Mouse (Mus musculus) heart, embryonic 14.5 days (tissue): ENCODE measurements at regions not wholly inside any gene's neighbourhood (a gene's known extent, or its start where the extent isn't known, plus 50 kb on each side); places are given as distances from the start of the nearest gene placed in this dataset.

ENCODE experiments used
- ATAC-seq: fragments of 200-750 bp; cut with Nextera tagmentation; 2 replicates; pipeline ENCODE4 v1.8.0; 2017; ENCODE audit warnings: low read depth, moderate TSS enrichment; ENCODE audit not compliant: insufficient number of reproducible peaks, insufficient read depth, low FRiP score
- H3K27ac ChIP-seq, 2 experiments: fragments of 200-500 bp in 1 of 2; fragments of 300-500 bp in 1 of 2; sonication (generic) in 1 of 2; replicated peaks in 1 of 2; 2 replicates each; pipeline ENCODE4 v1.5.1; 2012 to 2014; ENCODE audit warnings: low read depth in 2 of 2, low read length in 2 of 2, control low read depth in 1 of 2, mild to moderate bottlenecking in 1 of 2, mixed read lengths in 1 of 2; ENCODE audit not compliant: control insufficient read depth in 1 of 2, insufficient read depth in 1 of 2
- H3K27me3 ChIP-seq: fragments of 300-500 bp; sonication (generic); 2 replicates; pipeline ENCODE4 v1.6.1; 2014; ENCODE audit warnings: mild to moderate bottlenecking, low read length, control low read depth; ENCODE audit not compliant: control insufficient read depth, insufficient read depth
- H3K36me3 ChIP-seq: fragments of 300-500 bp; sonication (generic); 2 replicates; pipeline ENCODE4 v1.6.1; 2014; ENCODE audit warnings: mild to moderate bottlenecking, control low read depth, low read length, mixed read lengths; ENCODE audit not compliant: control insufficient read depth, insufficient read depth
- H3K4me1 ChIP-seq, 2 experiments: fragments of 200-500 bp in 1 of 2; fragments of 300-500 bp in 1 of 2; sonication (generic) in 1 of 2; 2 replicates each; pipeline ENCODE4 v1.6.1; 2012 to 2014; ENCODE audit warnings: low read length in 2 of 2, control low read depth in 1 of 2, mixed read lengths in 1 of 2; ENCODE audit not compliant: control insufficient read depth in 2 of 2, insufficient read depth in 2 of 2
- H3K4me2 ChIP-seq: fragments of 300-500 bp; sonication (generic); 2 replicates; pipeline ENCODE4 v1.6.1; 2014; ENCODE audit warnings: mild to moderate bottlenecking, low read length
- H3K4me3 ChIP-seq, 2 experiments: fragments of 200-500 bp in 1 of 2; fragments of 300-500 bp in 1 of 2; sonication (generic) in 1 of 2; 2 replicates each; pipeline ENCODE4 v1.5.1; 2012 to 2014; ENCODE audit warnings: low read length in 2 of 2, mild to moderate bottlenecking in 2 of 2, control low read depth in 1 of 2, low read depth in 1 of 2, moderate library complexity in 1 of 2; ENCODE audit not compliant: control insufficient read depth in 1 of 2, insufficient read depth in 1 of 2
- H3K9ac ChIP-seq: fragments of 300-500 bp; sonication (generic); 2 replicates; pipeline ENCODE4 v1.6.1; 2014; ENCODE audit warnings: mild to moderate bottlenecking, low read length
- H3K9me3 ChIP-seq: fragments of 300-500 bp; sonication (generic); 2 replicates; pipeline ENCODE4 v1.6.1; 2016; ENCODE audit warnings: low read length, control low read depth; ENCODE audit not compliant: control insufficient read depth
- WGBS: fragments of 180-500 bp; shearing (Covaris S2); extraction: QIAGEN DNeasy Blood & Tissue Kit; methylation state at CpG from one replicate; pipeline ENCODE4 v1.1.7; 2014; 5-methylcytosine and 5-hydroxymethylcytosine counted together

DNA sequence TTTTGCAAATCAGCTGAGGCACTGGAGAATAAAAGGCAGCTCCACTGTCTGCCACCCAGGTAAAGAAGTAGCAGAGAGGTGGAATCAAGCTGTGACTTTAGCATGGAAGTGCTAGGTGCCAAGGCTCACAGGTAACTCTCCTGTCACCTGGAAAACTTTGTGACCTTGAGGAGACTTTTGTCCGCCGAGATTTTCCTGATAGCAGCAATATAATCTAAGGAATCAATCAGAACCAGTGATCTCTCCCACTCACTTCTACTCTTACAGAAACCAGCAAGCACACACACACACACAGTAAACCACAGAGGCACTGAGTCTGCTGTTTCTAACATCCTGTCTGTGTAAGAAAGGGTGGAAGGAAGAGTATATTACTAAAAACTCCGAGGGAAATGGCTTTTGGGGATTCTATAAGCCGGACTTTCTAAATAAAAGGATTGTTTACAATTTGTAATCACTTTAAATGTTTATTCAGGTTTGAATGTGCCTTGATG, 206.6 kb upstream of the Nmur2 start:
- 34% methylated on average over 4 of the region's 4 CpGs for WGBS
- no peak for ATAC-seq
- Histone ChIP-seq H3K36me3 (no peaks in the 10 kb centered on the region), H3K4me2 (no peak overlapping the region), H3K4me3 (no peak overlapping the region), H3K9ac (no peak overlapping the region), H3K27me3 (no peaks in the 10 kb centered on the region), H3K4me1 (no peaks in the 10 kb centered on the region; a peak in 1 of 4 replicates), H3K9me3 (no peaks in the 10 kb centered on the region), H3K27ac (no peak overlapping the region)

- H3K36me3 ChIP-seq = no peaks in the 10 kb centered on the region
- H3K4me3 ChIP-seq = no peak overlapping the region
- no peak overlapping the region for H3K27ac ChIP-seq
- no peak for ATAC-seq
- H3K4me1 ChIP-seq = no peaks in the 10 kb centered on the region; a peak in 1 of 4 replicates
- H3K9ac ChIP-seq = no peak overlapping the region
- 53% methylated on average over 5 of the region's 5 CpGs for WGBS
- no peaks in the 10 kb centered on the region for H3K9me3 ChIP-seq
- no peak overlapping the region for H3K4me2 ChIP-seq
- H3K27me3 ChIP-seq = no peaks in the 10 kb centered on the region
These were observed 205.9 kb upstream of the Nmur2 start for GRCm38 (mm10) chr11:56246549-56247332.

- no peak overlapping the region for H3K9ac ChIP-seq
- no peak overlapping the region for H3K4me2 ChIP-seq
- H3K9me3 ChIP-seq = no peaks in the 10 kb centered on the region
- H3K4me1 ChIP-seq = no peaks in the 10 kb centered on the region; a peak in 1 of 4 replicates
- ATAC-seq = no peak
- H3K27me3 ChIP-seq = no peaks in the 10 kb centered on the region
- H3K4me3 ChIP-seq = no peak overlapping the region
- 78% methylated on average over 2 of the region's 2 CpGs for WGBS
- H3K27ac ChIP-seq = no peak overlapping the region
- H3K36me3 ChIP-seq = no peaks in the 10 kb centered on the region
These were observed 204.1 kb upstream of the Nmur2 start for GRCm38 (mm10) chr11:56244951-56245350.

GRCm38 (mm10) chr11:56243447-56243846, 202.6 kb upstream of the Nmur2 start:
- 75% methylated on average over 8 of the region's 8 CpGs for WGBS
- H3K4me3 ChIP-seq = no peak overlapping the region
- H3K36me3 ChIP-seq = no peaks in the 10 kb centered on the region

GRCm38 (mm10) chr11:56238745-56239144, 197.9 kb upstream of the Nmur2 start:
- no peaks in the 10 kb centered on the region for H3K27me3 ChIP-seq
- no peak overlapping the region for H3K9ac ChIP-seq
- no peaks in the 10 kb centered on the region for H3K4me1 ChIP-seq
- H3K9me3 ChIP-seq = no peaks in the 10 kb centered on the region
- H3K4me3 ChIP-seq = no peak overlapping the region
- no peak for ATAC-seq
- no peak overlapping the region for H3K27ac ChIP-seq
- no peak overlapping the region for H3K4me2 ChIP-seq
- H3K36me3 ChIP-seq = no peaks in the 10 kb centered on the region
- WGBS = 67% methylated on average over 4 of the region's 4 CpGs

More at GRCm38 (mm10) chr11:56243447-56243846, 202.6 kb upstream of the Nmur2 start:
- H3K4me2 ChIP-seq = no peak overlapping the region
- H3K27me3 ChIP-seq = no peaks in the 10 kb centered on the region
- no peaks in the 10 kb centered on the region for H3K9me3 ChIP-seq
- ATAC-seq = no peak
- H3K9ac ChIP-seq = no peak overlapping the region
- H3K27ac ChIP-seq = no peak overlapping the region
- no peaks in the 10 kb centered on the region for H3K4me1 ChIP-seq

DNA sequence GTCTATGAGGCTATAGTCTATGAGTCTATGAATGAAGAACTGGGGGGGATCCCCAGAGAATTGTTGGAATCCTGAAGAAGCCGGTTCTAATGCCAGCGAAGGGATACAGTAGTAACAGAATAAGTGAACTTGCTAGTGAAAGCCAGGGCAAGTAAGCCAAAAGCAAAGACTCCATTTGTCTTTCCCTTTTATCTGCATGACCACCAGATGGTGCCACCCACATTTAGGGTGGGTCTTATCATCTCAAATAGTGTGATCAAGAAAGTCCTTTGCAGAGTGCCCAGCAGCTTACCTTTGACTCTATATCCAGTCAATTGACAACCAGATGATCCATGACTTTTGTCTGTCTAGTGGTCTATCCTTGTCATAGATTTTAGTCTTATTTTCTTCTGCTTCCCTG, 184.2 kb upstream of the Nmur2 start:
- WGBS = 80% methylated on average over 2 of the region's 2 CpGs
- Histone ChIP-seq H3K27me3 (no peaks in the 10 kb centered on the region), H3K9ac (no peak overlapping the region), H3K4me1 (no peaks in the 10 kb centered on the region), H3K9me3 (no peaks in the 10 kb centered on the region), H3K27ac (no peak overlapping the region), H3K4me2 (no peak overlapping the region), H3K4me3 (no peak overlapping the region), H3K36me3 (no peaks in the 10 kb centered on the region)
- no peak for ATAC-seq

GRCm38 (mm10) chr11:56215706-56216105, 174.9 kb upstream of the Nmur2 start:
- 59% methylated on average over 2 of the region's 2 CpGs for WGBS
- Histone ChIP-seq H3K4me2 (no peak overlapping the region), H3K9ac (no peak overlapping the region), H3K27me3 (no peaks in the 10 kb centered on the region), H3K27ac (no peak overlapping the region), H3K4me3 (no peak overlapping the region), H3K4me1 (no peaks in the 10 kb centered on the region), H3K9me3 (no peaks in the 10 kb centered on the region), H3K36me3 (no peaks in the 10 kb centered on the region)
- ATAC-seq = no peak

DNA sequence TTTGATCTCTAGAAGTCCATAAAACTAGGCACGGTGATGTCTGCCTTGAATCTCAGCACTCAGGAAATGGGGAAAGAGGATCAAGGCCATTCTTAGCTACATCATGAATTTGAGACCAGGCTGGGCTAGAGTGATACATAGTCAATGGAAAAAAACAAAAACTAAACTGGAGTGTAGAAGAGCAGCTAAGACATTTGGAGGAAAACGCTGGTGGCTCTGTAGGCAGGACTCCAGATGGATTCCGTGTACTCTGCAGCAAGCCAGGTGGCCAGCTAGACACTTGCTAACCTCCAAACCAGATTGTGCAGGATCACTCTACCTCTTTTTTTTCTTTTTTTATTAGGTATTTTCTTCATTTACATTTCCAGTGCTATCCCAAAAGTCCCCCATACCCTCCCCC, 161.0 kb upstream of the Nmur2 start:
- Histone ChIP-seq H3K9ac (no peak overlapping the region), H3K36me3 (no peaks in the 10 kb centered on the region), H3K4me3 (no peak overlapping the region), H3K9me3 (no peaks in the 10 kb centered on the region), H3K4me2 (no peak overlapping the region), H3K4me1 (no peaks in the 10 kb centered on the region), H3K27me3 (no peaks in the 10 kb centered on the region), H3K27ac (no peak overlapping the region)
- no peak for ATAC-seq
- 89% methylated on average over 3 of the region's 3 CpGs for WGBS
